Mouse (Mus musculus) megakaryocyte, adult 5-6 weeks (primary cell): ENCODE measurements at regions not wholly inside any gene's neighbourhood (a gene's known extent, or its start where the extent isn't known, plus 50 kb on each side); places are given as distances from the start of the nearest gene placed in this dataset.

Source experiments
- ATAC-seq: 2 replicates; pipeline ENCODE4 v1.8.0; 2016; ENCODE audit warnings: mild to moderate bottlenecking, inconsistent platforms; ENCODE audit not compliant: poor library complexity, severe bottlenecking

DNA sequence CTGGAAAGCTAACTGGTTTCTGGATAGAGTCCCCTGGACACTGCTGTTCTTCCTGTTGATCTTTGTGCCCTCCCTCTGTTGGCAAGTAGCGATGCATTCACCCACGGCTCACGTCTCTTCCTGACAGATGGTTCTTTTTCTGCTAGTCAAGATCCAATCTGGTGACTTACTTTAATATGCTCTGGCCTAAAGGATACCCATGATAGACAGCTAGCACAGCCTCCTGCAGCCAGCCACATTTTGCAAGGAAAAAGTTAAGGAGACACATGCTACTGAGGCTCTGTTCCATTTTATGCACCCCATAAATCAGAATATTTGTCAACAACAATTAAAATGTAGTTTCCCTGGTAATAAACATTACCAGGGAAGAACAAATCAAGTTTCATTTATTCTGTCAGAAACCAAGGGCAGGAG is 410.3 kb upstream of the Tmpo start:
- no peak for ATAC-seq

DNA sequence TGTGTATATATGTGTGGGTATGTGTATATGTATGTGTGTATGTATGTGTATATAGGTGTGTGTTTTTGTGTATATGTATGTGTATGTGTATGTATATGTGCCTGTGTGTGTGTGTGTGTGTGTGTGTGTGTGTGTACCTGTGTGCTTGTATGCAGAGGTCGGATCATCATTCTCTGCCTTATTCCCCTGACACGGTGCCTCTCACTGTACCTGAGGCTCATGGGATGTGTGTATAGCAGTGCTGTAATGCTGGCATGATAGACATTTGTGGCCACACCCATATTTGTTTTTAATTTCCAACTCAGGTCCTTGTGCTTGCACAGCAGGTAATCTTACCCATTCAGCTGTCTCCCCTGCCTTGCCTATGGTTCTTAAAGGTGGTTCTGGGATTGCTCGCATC is 402.1 kb upstream of the Tmpo start:
- no peak for ATAC-seq

DNA sequence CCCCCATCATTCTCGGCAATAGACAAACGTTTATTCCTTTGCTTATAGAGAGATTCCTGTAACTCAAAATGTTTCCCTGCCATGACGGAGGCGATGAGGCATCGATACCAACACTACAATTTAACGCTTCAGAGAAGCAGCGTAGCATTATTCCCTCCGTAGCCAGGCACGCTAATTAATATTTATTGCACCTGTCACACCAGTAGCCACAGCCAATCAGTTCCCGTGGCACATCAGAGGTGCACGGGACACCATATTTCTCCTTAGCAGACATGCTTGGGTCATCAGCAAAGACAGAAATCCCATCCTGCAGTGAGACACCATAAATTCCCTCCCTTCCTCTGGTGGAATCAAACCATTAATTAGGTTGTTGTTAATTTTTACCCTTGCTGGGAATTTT is 399.8 kb upstream of the Tmpo start:
- ATAC-seq, result no peak

DNA sequence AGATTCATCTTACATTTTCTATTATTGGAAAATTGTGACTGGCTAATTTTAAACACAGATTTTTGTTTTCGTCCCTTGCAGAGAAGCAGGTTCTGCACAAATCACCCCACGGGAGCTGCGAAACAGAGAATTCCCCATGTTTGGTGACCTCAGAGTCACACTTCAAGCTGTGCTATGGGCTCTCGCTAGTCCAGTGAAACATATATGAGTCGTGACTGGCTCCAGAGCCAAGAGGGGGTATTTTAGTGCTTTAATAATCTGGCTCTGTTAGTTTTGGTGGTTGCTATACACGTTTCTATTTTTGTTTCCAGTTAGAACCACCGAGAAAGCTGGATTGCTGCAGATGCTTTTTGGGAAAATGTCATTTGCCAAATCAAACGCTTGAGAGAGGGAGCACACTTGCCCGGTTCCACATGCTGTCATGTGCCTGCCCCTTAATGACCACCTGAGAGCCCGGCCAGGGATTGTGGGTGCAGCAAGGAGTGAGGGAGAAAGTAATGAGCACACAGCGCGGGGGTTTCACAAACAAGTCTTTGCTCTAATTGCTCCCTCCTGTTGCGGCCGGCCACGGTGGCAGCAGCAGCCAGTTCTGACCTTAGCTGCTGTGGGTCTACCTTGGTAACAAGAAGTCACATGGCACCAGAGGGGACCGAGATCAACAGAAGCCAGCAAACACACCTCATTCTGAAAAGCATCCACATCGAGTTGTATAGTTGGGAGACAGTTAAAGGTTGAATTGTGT is 394.4 kb upstream of the Tmpo start:
- ATAC-seq, result no peak

DNA sequence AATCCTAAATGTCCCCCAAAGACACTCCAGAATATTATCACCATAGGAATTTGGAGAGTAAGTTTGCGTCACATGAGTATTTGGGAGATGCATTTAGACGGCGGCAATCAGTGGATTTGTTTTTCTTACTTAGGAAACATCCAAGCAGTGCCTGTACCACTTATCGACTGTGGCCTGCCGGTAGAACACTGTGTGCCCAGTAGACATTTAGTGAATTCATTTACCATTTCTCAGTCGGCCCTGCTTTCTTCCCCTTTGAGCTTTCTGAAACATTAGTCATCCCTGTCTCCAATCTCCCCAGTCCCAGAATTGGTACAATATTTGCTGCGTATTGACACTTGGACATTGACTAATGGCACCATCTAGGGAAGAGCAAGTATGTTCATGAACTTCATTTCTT is 391.7 kb upstream of the Tmpo start:
- ATAC-seq, result no peak

DNA sequence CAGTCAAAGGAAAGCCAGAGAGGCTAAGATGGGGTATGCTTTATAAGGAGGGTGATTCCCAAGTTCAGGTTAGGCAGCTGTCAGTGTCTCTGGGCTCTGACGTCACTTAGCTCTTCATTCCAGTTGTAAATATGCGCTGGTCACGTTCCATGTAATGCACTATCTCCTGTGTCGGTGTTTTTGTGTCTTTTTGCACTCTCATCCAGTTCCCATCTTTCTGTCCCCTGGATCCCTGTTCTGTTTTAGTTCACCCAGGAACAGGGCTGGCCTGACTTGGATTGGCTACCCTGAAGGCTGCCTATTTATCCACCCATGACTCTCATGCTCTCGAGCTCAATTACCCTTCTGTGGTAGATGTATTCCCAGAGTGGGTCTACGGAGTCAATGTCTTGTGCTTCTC is 387.9 kb upstream of the Tmpo start:
- no peak for ATAC-seq

DNA sequence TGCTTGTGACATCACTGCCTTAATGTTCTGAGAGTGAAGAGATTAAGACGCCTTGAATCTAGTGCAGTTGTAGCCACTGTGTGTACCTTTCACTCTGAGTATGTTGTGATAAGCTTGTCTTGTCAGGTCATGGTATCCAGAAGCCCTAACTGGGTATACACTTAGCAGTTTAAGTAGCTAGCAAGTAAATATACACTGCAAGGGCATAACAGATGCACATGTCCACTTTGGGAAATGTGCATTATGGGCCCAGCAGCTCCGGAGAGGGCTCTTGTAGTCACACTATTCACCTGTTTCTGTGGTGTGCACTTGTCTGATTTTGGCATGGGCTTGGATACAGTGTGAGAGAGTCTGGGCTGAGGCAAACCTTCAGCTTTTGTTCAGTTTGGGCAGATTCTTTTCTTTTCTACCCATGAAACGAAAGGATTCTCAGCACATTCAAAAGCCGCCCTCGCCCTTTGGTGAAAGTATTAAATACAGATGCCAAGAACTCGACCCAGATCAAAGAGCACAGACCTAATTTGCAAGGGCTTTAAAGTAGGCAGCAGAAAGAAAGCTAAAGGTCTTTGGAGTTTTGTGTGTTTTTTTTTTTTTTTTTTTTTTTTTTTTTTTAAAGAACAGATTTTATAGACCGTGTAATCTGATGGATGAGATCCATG is 385.1 kb upstream of the Tmpo start:
- no peak for ATAC-seq

DNA sequence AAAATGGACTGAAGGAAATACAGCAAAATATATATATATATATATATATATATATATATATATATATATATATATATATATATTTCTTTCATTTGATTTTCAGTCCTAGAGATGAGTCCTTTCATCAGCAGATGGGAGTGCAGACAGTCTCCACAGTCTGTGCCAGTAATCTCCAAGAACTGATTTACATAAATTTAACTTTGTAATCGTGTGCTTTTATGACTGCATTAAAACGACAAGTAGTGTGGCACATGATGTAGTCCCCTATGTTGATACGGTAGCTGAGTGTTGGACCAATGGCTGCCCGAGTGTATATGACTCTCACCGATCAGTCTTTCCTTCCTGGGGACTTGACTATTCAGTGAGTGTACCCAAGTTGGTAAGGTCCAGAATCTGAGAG is 378.2 kb upstream of the Tmpo start:
- ATAC-seq, result no peak

DNA sequence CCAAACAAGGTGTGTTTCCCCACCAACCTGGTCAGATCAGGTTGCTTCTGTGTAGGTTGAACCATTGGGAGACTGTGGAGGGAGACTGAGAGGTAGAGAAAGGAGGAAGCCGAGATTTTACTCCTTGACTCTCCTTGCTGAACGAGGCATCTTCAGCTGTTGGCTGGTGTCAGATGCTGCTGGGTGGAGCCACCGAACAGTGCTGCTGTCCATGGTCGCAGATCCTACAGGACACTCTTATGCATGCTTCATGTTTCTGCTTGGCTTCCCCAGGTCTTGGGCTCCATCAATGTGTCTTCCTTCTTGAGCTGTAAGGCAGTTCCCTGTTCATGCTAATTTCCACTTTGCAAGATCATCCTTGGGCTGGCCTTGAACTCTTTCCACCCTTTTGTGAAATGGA is 367.0 kb upstream of the Tmpo start:
- ATAC-seq, result no peak

DNA sequence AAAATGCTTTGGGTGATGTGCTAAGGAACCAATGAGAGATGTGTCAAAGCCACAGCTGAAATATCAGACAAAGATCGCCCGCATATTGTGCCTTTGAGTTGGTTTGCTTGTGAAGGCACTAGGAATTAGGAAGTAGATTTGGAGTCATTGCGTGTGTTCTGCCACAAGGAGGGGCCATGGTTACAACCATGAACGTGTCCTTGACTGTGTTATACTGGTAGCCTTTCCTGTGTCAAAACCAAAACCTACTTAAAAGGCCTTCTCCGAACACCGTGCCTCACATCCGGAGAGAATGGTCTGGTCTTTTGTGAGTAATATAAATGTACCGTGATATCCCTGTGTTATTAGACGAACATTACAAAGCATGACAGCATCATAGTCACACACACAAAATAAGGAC is 365.0 kb upstream of the Tmpo start:
- no peak for ATAC-seq

DNA sequence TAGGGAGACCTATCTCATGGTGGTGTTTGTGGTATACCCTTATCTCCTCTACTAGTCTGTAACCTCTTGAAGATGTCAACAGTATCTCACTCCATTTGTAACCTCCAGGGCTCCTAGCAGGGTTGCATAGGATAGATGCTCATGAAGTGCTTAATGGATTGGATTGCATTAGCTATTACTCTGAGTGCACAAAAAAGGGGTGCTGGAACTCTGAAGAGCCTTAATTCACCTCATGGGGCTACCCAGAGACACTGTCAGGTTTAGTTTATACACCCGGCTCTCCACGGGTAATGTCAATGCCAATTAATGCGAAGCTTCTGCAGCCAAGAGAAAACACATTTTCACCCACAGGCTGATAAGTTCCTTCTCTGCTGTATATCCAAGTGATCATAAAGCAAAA is 364.3 kb upstream of the Tmpo start:
- no peak for ATAC-seq

DNA sequence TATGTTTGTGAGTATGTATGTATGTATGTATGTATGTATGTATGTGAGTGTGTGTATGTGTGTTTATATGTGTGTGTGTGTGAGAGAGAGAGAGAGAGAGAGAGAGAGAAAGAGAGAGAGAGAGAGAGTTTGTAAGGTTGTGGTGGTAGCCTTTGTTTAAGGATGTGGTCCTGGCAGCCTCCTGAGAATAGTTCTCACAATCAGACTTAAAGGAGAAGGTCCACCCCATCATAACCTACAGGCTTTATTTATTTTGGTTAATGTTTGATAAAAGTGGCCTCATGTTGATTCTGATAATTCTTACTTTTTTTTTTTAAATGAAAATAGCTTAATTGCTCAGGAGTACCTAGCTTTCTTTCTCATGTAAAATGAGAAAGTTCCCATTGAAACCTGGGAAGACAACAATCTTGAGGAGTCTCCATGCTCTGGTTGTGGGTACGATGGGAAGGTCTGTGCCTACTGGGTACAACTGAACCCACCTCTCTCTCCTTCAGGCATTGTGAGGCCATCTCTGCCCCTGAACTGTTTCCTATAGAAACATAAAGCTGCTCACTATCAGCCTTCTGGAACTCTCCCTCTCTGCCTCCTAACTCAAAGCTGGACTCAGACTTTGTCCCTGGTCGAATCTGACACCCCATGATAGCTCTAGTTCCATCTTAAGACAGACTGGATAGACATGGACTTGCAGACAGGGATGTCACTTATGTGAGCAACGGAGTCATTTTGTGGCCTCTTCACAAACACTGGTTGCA is 362.2 kb upstream of the Tmpo start:
- no peak for ATAC-seq

DNA sequence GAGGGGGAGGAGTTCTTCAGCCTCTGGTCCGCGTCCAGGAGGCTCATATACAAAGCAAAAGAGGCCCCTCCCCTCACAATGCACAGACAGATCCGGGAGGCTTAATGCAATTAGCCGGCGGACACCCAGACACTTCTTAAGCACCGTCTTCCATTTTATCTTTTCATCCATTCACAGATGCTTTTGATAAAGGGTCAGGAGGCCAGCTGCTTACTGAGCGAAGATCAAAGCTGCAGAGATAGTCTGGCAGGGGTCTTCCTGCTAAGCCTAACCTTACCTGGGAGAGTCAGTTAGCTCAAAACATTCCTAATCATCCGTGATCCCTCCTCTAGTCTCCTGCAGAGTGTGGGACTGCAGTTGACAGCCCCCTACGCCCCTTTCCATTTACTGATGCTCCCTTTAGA is 361.1 kb upstream of the Tmpo start:
- no peak for ATAC-seq

DNA sequence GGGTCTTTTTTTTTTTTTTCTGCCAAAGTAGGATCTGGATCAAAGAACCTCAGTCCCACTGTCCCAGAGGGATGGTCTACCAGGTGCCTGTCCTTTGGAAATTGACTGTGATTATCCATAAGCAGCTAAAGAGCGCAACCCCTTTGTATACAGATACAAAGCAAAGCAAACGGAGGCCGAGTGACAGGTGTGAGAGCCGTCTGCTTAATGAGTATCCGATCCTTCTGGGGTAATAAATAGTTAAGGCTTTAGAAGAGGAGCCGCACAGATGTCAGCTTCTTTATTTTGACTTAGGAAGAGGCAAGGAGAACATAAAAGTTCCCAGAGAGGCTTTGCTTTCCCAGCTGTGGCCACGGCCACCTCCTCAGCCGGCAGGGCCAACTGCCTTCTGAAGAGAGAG is 356.1 kb upstream of the Tmpo start:
- ATAC-seq, result no peak

DNA sequence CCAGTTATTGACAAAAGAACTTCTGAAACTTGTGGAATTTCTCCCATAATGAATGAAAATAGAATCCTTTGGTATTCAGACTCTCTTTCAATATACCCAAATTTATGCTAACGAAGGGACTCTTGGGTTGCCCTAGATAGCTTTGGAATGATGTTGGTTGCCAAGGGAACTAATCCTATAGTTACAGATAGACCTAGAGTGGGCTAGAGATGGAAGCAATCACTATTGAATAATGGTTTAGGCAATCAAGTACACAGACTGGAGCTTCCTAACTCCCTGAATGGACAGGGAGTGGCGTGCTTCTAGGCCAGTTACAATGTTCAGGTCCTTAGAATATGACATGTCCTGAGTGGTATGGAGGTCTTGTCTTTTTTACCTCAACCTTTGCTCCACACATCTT is 354.3 kb upstream of the Tmpo start:
- ATAC-seq, result no peak

DNA sequence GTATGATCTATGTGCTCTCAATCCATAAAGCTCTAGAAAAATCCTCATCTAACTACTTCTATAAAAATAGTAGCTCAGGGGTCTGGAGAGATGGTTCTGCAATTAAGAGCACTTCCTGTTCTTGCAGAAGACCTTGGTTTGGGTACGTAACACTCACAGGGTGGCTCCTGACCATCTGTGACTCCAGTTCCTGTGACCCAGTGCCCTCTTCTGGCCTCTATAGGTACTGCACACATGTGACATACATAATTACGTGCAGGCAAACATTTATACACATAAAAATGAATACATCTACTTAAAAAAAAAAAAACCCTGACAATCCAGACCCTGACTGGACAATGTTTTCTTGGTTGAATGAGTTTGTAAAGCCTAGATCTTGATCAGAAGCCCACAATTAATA is 347.2 kb upstream of the Tmpo start:
- no peak; the same call in 1 of the 2 replicates for ATAC-seq

DNA sequence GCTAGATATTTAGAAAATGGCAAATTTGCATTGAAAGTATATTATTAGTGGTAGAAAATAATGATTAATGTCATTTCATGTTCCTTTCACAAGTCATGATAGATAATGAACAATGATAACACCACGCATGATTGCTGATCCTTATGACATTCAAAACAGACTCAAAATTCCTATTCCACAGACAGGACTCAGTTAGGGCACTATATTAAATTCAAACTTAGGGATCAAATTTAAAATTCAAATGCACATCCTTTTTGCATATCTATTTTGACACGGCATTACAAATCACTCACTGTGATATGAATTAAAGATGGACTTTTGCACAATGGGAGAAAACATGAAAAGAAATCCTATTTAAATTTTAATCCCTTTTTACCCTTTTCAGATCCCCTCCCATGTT is 340.1 kb upstream of the Tmpo start:
- ATAC-seq, result no peak

DNA sequence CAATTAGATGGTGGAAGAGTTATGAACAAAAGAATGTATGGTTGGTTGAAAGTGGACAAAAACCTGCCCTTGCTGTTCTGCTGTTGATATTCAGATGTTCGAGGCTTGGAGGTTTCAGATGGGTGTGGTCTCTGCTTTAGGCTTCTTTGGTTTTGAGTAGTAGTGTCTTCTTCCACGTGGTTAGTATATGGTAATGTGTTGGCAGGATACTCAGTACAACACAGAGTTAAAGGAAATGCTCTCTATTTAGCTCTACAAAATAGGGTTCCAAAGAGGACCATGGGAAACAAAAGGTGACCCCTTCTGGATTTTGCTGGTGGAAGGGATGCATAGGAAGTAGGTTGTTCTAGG is 333.9 kb upstream of the Tmpo start:
- no peak for ATAC-seq

DNA sequence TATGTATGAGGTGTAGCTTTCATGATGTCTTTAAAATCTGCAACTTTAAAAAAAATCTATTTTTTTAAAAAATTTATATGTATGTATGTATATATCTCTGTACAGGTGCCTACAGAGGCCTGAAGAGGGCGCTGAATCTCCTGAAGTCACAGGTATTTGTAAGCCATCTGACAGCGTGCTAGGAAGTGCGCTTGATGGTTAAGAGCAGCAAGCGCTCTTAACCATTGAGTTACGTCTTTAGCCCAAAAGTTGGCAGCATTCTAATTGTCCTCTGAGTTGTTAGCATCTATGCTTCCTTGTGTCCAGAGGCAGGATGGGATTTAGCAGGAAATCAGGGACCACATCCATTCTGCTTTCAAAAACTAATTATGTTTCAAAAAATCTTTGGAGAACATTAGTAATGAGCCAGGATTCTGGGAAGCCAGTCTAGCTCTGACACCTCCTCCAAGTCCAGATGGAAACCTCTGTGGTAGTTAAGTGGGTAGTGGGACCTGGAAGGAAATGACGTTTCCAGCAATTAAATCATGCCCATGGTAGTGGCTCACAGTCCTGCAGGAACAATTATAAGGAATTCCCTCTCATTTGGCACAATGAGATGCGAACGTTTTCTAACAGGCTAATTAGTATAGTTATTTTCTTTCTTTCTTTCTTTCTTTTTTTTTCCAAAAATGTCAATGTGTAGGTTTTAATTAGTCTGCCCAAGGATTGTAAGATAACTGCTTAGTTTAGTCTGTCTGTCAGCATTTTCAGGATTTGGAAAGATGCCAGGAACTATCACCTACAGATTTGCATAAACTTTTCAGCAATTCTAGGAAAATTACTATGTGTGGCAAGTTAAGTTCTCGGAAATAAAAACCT is 333.3 kb upstream of the Tmpo start:
- no peak for ATAC-seq

DNA sequence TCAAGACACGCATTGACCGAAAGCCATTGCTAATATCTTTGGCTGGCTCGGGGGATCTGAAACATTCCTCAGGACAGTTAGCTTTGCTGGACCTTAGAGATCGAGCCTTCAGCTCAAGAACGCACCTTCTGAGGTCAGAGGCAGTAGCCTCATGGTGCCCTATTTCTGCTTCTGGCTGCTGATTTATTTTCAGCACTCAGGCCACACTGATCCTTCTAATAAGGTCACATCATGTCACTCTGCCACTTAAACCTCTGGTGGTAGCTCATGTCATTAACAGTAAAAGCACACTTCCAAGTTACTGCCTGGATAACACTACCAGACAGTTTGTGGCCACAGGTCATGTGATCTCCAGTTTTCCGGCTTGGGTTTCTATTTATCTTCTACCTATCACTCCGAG is 325.9 kb upstream of the Tmpo start:
- no peak for ATAC-seq

DNA sequence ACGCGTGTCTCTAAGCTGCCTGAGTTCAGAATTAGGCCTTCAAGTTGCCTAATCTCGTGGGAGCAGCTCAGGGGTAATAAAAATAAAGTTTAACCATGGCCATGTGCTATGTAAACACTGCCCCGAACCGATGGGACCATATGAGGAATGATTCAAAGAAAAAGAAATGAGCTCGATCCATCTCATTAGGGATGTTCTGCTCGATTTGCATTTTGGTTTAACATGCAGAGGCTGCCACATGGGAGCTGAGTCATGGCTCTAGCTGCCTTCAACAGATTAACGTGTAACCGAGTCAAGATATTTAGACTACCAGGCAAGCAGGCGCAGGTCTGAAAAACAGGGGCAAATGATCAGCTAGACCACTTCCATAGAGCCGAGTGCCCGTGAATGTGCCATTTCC is 323.8 kb upstream of the Tmpo start:
- no peak for ATAC-seq
